Mouse (Mus musculus) hindbrain, embryonic 10.5 days (tissue): Measurements from ENCODE around the gene Tmem72. TPM values are rescaled to one million over a fixed set of nuclear protein-coding genes. Genes with fewer than 3 reads are reported as not detected.

Experiments used
- DNase-seq: peaks from one replicate; pipeline ENCODE4 v3.0.0-alpha.2; 2017; ENCODE audit warnings: low spot score
- H3K27ac ChIP-seq: fragments of 300-500 bp; sonication (generic); 2 replicates; pipeline ENCODE4 v1.5.1; 2016; ENCODE audit warnings: mild to moderate bottlenecking, moderate library complexity
- H3K27me3 ChIP-seq: fragments of 300-500 bp; sonication (generic); 2 replicates; pipeline ENCODE4 v1.6.1; 2016; ENCODE audit warnings: mild to moderate bottlenecking; ENCODE audit not compliant: poor library complexity, insufficient read depth, severe bottlenecking
- H3K36me3 ChIP-seq: fragments of 300-500 bp; sonication (generic); 2 replicates; pipeline ENCODE4 v1.6.1; 2016; ENCODE audit warnings: mild to moderate bottlenecking, moderate library complexity
- H3K4me1 ChIP-seq: fragments of 300-500 bp; sonication (generic); replicated peaks from 2 replicates; pipeline ENCODE4 v1.6.1; 2016; ENCODE audit warnings: mild to moderate bottlenecking
- H3K4me3 ChIP-seq: fragments of 300-500 bp; sonication (generic); 2 replicates; pipeline ENCODE4 v1.5.1; 2016; ENCODE audit warnings: mild to moderate bottlenecking, moderate library complexity
- H3K9me3 ChIP-seq: fragments of 300-500 bp; sonication (generic); 2 replicates; pipeline ENCODE4 v1.6.1; 2016; ENCODE audit warnings: mild to moderate bottlenecking, moderate library complexity
- WGBS: fragments of 180-500 bp; shearing (Covaris S2); methylation state at CpG from one replicate; pipeline ENCODE4 v1.1.7; 2016; 5-methylcytosine and 5-hydroxymethylcytosine counted together
- polyA plus RNA-seq: library from polyadenylated mRNA; unstranded; fragments of >200 nt; fragmentation: Nextera tagmentation; extraction: Ambion mirVana; gene quantifications from 2 replicates; pipeline ENCODE4 v1.2.1, GENCODE M21; 2016

The Tmem72 gene
- polyA plus RNA-seq, 1 experiment from 2014 or later = 0.08 TPM

- H3K27me3 ChIP-seq = no peaks in the 10 kb centered on the region
- peaks cover 17% of the 10 kb centered on the region for H3K36me3 ChIP-seq
- peak overlapping the region; percentile 65 for H3K27ac ChIP-seq
- peaks cover 54% of the 10 kb centered on the region for H3K4me1 ChIP-seq
- no peak for DNase-seq
- 75% methylated on average over 6 of the region's 6 CpGs for WGBS
- no peaks in the 10 kb centered on the region for H3K9me3 ChIP-seq
- H3K4me3 ChIP-seq = no peak overlapping the region
Measured at GRCm38 (mm10) chr6:116664031-116664430, 52.7 kb downstream of the Tmem72 start.

- Histone ChIP-seq H3K36me3 (peaks cover 19% of the 10 kb centered on the region), H3K9me3 (no peaks in the 10 kb centered on the region), H3K4me3 (no peak overlapping the region), H3K27me3 (no peaks in the 10 kb centered on the region), H3K4me1 (peaks cover 47% of the 10 kb centered on the region), H3K27ac (no peak overlapping the region)
- WGBS = 89% methylated on average over 2 of the region's 2 CpGs
- no peak for DNase-seq
Measured at GRCm38 (mm10) chr6:116663364-116663763, 53.3 kb downstream of the Tmem72 start.

- 0 out of 2 replicates have a peak overlapping the region, but pooled peaks have one; percentile 5 for H3K27ac ChIP-seq
- H3K27me3 ChIP-seq = no peaks in the 10 kb centered on the region
- H3K36me3 ChIP-seq = peaks cover 54% of the 10 kb centered on the region
- H3K9me3 ChIP-seq = no peaks in the 10 kb centered on the region
- peaks cover 18% of the 10 kb centered on the region for H3K4me1 ChIP-seq
- WGBS = 66% methylated on average over 9 of the region's 9 CpGs
- peak; percentile 71 for DNase-seq
- no peak overlapping the region for H3K4me3 ChIP-seq
Measured at GRCm38 (mm10) chr6:116653684-116654454, 62.8 kb downstream of the Tmem72 start.

DNA sequence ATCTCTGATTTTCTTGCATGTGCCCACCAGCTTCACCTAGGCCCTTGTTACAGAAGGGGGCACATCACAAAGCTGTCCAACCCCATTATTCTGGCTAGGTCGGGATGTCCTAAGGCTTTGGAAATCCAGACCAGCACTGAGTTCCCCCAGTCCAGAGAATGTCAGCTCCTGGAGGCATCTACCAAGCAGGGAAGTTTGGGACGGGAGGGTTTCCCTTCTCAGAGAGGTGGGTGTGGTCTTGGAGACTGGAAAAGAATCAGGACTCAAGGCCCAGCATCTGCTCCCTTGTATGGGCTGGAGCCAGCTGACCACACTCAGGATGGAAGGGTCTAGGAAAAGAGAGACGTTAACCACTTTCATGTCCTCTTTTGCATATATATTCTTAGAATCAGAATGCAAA, 63.5 kb downstream of the Tmem72 start:
- Histone ChIP-seq H3K27me3 (no peaks in the 10 kb centered on the region), H3K36me3 (peaks cover 52% of the 10 kb centered on the region), H3K4me1 (peaks cover 18% of the 10 kb centered on the region), H3K27ac (no peak overlapping the region), H3K4me3 (no peak overlapping the region), H3K9me3 (no peaks in the 10 kb centered on the region)
- 68% methylated on average over 3 of the region's 3 CpGs for WGBS
- DNase-seq = no peak

DNA sequence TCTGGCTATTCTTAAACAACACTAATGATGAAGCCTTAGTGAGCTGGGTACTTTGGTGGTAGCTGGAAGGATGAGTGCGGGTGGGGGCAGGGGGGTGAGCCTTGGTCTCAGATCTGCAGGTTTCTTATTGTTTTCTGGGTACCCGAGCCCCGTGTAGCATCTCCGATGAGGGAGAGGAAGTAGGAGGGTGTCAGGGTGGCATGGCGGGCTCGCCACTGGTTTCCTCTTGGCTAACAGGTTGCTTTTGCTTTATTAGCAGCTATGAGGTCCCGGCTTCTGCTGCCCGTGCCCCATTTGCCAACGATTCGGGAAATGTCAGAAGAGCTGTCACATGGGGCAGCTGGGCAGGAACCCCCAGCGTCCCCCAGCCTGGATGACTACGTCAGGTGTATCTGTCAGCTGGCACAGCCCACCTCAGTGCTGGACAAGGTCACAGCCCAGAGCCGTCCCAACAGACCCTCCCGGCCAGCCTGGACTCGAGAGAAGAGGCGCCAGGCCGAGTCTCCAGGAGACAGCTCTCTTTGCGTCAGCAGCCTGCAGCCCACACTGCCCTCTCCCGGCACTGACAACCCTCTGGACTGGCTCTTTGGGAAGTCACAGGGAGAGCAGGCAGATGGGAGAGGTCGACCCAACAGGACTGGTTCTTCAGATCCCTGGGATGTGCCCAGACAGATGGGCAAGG, 65.1 kb downstream of the Tmem72 start:
- Histone ChIP-seq H3K4me1 (peaks cover 18% of the 10 kb centered on the region), H3K36me3 (peaks cover 48% of the 10 kb centered on the region), H3K27ac (peak overlapping the region; percentile 45; the same call in 1 of the 2 replicates), H3K9me3 (no peaks in the 10 kb centered on the region), H3K27me3 (no peaks in the 10 kb centered on the region), H3K4me3 (peak overlapping the region; percentile 12; the same call in 1 of the 2 replicates)
- DNase-seq = no peak
- 81% methylated on average over 20 of the region's 20 CpGs for WGBS

DNA sequence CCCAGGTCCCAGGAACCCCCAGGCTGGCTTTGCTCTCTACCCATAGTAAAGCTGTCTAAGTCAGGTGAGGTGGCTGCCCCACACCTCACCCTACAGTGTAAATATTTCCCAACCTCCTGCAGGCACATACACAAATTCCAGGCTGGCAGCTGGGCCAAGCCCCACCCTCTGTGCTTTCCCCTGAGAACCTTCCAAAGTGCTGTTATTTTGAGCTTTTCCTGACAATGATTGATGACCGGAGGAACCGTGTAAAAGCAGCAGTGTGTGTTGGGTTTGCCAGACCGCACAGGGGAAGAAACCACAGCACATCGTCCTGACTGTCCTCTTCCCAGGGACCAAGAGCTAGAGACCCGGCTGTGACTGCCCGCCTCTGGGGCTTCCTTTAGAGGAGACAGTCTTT, 66.3 kb downstream of the Tmem72 start, which contains the start of gene Depp1:
Gene Depp1, plus strand, starts transcription at position 204 of the 400 bp plus-strand sequence.
- H3K27me3 ChIP-seq = no peaks in the 10 kb centered on the region
- H3K36me3 ChIP-seq = peaks cover 49% of the 10 kb centered on the region
- H3K4me3 ChIP-seq = peak within 1 kb of the TSS; percentile 12; the same call in 1 of the 2 replicates
- H3K4me1 ChIP-seq = peaks cover 16% of the 10 kb centered on the region
- H3K9me3 ChIP-seq = no peaks in the 10 kb centered on the region
- 44% methylated on average over 6 of the region's 6 CpGs for WGBS
- no peak for DNase-seq
- H3K27ac ChIP-seq = peak within 1 kb of the TSS; percentile 45; the same call in 1 of the 2 replicates

- DNase-seq = no peak
- Histone ChIP-seq H3K4me1 (peaks cover 12% of the 10 kb centered on the region), H3K36me3 (peaks cover 55% of the 10 kb centered on the region), H3K9me3 (no peaks in the 10 kb centered on the region), H3K4me3 (no peak overlapping the region), H3K27me3 (no peaks in the 10 kb centered on the region), H3K27ac (no peak overlapping the region)
- WGBS = 89% methylated on average over 7 of the region's 7 CpGs
Measured at GRCm38 (mm10) chr6:116649811-116650210, 66.9 kb downstream of the Tmem72 start.

DNA sequence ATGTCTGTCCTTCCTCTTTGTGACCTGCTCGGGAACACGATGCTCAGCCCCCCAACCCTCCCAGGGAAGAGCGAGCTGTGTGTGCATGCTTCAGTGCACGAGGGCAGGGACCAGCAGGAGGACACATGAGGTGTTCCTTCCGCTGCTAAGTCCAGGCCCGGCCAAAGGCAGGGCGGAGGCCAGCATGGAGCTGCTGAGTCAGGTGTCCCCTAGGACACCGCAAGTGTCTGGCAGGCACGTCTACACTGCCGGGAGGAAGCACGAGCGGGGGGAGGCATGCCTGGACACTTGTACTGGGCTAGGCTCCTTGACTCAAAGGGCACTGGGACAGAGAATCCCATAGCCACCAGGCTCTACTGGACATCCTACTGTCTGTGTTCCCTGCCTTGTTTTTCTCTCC, 69.0 kb downstream of the Tmem72 start:
- no peak overlapping the region for H3K4me3 ChIP-seq
- peaks cover 69% of the 10 kb centered on the region for H3K36me3 ChIP-seq
- H3K27me3 ChIP-seq = no peaks in the 10 kb centered on the region
- H3K27ac ChIP-seq = 0 out of 2 replicates have a peak overlapping the region, but pooled peaks have one; percentile 8
- no peak for DNase-seq
- H3K4me1 ChIP-seq = peaks cover 7% of the 10 kb centered on the region
- H3K9me3 ChIP-seq = no peaks in the 10 kb centered on the region
- WGBS = 75% methylated on average over 12 of the region's 12 CpGs

DNA sequence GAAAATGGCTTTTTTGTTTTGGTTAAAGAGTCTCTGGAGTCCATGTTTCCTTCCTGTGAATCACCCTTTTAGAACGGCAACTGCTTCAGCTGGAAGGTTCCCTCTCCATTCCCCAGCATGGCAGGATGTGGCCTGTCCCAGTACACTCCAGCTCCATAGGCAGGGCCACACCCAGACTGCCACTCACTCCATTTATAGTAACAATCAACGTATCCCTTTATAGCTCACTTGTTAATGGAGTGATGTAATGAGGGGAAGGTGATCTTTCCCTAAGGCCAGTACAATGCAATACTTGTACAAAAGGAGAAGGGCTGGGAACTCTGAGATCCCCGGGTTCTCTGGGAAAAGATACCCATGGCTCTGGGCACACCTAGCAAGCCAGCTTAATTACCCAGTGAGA, 72.4 kb downstream of the Tmem72 start:
- Histone ChIP-seq H3K4me3 (no peak overlapping the region), H3K4me1 (no peaks in the 10 kb centered on the region), H3K27ac (no peak overlapping the region), H3K9me3 (no peaks in the 10 kb centered on the region), H3K27me3 (no peaks in the 10 kb centered on the region), H3K36me3 (peaks cover 81% of the 10 kb centered on the region)
- DNase-seq = no peak
- 72% methylated on average over 3 of the region's 3 CpGs for WGBS

- Histone ChIP-seq H3K9me3 (no peaks in the 10 kb centered on the region), H3K27me3 (no peaks in the 10 kb centered on the region), H3K27ac (no peak overlapping the region), H3K4me1 (no peaks in the 10 kb centered on the region), H3K4me3 (no peak overlapping the region), H3K36me3 (peaks cover 84% of the 10 kb centered on the region)
- WGBS = 48% methylated on average over 4 of the region's 4 CpGs
- no peak for DNase-seq
Measured at GRCm38 (mm10) chr6:116643881-116644280, 72.8 kb downstream of the Tmem72 start.

- Histone ChIP-seq H3K27ac (no peak overlapping the region), H3K36me3 (peaks cover 94% of the 10 kb centered on the region), H3K4me3 (no peak overlapping the region), H3K9me3 (no peaks in the 10 kb centered on the region), H3K27me3 (no peaks in the 10 kb centered on the region), H3K4me1 (no peaks in the 10 kb centered on the region)
- WGBS = 88% methylated on average over 11 of the region's 11 CpGs
- no peak for DNase-seq
Measured at GRCm38 (mm10) chr6:116642942-116643341, 73.8 kb downstream of the Tmem72 start.

DNA sequence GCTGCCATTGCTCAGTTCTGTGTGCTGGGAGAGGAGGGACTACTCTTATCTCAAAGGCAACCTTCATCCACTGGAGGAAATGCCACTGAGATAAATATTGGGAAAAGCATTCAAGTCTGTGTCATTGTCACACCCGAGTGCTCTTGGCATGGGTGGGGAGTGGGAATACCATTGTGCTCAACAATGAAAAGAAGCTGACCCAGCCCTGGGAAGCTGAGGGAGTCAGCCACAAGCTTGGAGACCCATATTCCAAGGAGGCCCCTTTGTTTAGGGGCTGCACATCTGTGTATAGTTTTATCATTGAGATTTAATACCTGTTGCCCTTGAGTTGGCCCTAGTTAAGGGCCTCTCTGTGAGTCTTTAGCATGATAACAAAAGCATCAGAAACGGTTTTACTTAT, 77.0 kb downstream of the Tmem72 start:
- Histone ChIP-seq H3K4me3 (no peak overlapping the region), H3K27ac (no peak overlapping the region), H3K27me3 (no peaks in the 10 kb centered on the region), H3K4me1 (no peaks in the 10 kb centered on the region), H3K36me3 (peaks cover 95% of the 10 kb centered on the region), H3K9me3 (no peaks in the 10 kb centered on the region)
- DNase-seq = no peak
- 69% methylated on average over 2 of the region's 2 CpGs for WGBS

DNA sequence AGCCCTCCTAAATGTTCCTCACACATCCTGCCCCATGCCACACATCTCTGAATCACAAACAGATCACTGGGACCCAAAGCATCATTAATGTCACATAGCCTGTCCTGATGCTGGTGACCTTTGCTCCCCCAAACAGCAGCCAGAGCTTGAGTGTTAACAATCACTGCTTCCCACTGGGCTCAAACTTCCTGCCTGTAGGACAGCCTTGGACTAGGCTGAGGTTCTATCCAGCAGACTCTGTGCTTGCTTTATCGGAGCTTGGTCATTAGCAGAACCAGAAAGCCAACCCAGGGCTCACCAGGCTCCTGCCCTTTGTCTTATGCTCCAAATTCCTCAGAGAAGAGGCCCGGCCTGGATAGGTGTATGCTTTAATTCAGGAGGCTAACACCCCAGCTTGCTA, 77.8 kb downstream of the Tmem72 start:
- 83% methylated on average over 2 of the region's 2 CpGs for WGBS
- Histone ChIP-seq H3K27me3 (no peaks in the 10 kb centered on the region), H3K9me3 (no peaks in the 10 kb centered on the region), H3K4me3 (no peak overlapping the region), H3K27ac (no peak overlapping the region; the same call in 1 of the 2 replicates), H3K36me3 (peaks cover 95% of the 10 kb centered on the region), H3K4me1 (no peaks in the 10 kb centered on the region)
- DNase-seq = no peak
